Mouse (Mus musculus) stomach, embryonic 16.5 days (tissue): ENCODE data around the gene Tjap1. TPM values are rescaled to one million over a fixed set of nuclear protein-coding genes. Genes with fewer than 3 reads are reported as not detected.

Experiments used
- ATAC-seq: fragments of 200-750 bp; cut with Nextera tagmentation; 2 replicates; pipeline ENCODE4 v1.8.0; 2017; ENCODE audit warnings: moderate number of reproducible peaks, moderate TSS enrichment; ENCODE audit not compliant: insufficient read depth, low FRiP score
- H3K27ac ChIP-seq: fragments of 300-500 bp; sonication (generic); 2 replicates; pipeline ENCODE4 v1.5.1; 2014; ENCODE audit warnings: low read length
- H3K27me3 ChIP-seq: fragments of 300-500 bp; sonication (generic); 2 replicates; pipeline ENCODE4 v1.6.1; 2014; ENCODE audit warnings: low read length, control low read depth, mixed read lengths; ENCODE audit not compliant: control insufficient read depth, insufficient read depth
- H3K36me3 ChIP-seq: fragments of 300-500 bp; sonication (generic); 2 replicates; pipeline ENCODE4 v1.6.1; 2014; ENCODE audit warnings: low read length; ENCODE audit not compliant: control insufficient read depth, insufficient read depth
- H3K4me1 ChIP-seq: fragments of 300-500 bp; sonication (generic); 2 replicates; pipeline ENCODE4 v1.6.1; 2014; ENCODE audit warnings: low read length, control low read depth, mixed read lengths; ENCODE audit not compliant: control insufficient read depth, insufficient read depth
- H3K4me2 ChIP-seq: fragments of 300-500 bp; sonication (generic); 2 replicates; pipeline ENCODE4 v1.6.1; 2014; ENCODE audit warnings: low read depth, low read length, mixed read lengths
- H3K4me3 ChIP-seq: fragments of 300-500 bp; sonication (generic); replicated peaks from 2 replicates; pipeline ENCODE4 v1.5.1; 2014; ENCODE audit warnings: mild to moderate bottlenecking, low read length
- H3K9ac ChIP-seq: fragments of 300-500 bp; sonication (generic); 2 replicates; pipeline ENCODE4 v1.6.1; 2014; ENCODE audit warnings: low read length
- H3K9me3 ChIP-seq: fragments of 300-500 bp; sonication (generic); replicated peaks from 2 replicates; pipeline ENCODE4 v1.6.1; 2016; ENCODE audit warnings: low read length, control low read depth; ENCODE audit not compliant: control insufficient read depth
- WGBS: fragments of 180-500 bp; shearing (Covaris S2); extraction: QIAGEN DNeasy Blood & Tissue Kit; methylation state at CpG from one replicate; pipeline ENCODE4 v1.1.7; 2014; 5-methylcytosine and 5-hydroxymethylcytosine counted together
- polyA plus RNA-seq: library from polyadenylated mRNA; unstranded; fragments of >200 nt; fragmentation: Nextera tagmentation; extraction: Ambion mirVana; gene quantifications from 2 replicates; pipeline ENCODE4 v1.2.1, GENCODE M21; 2015

Gene Tjap1
- polyA plus RNA-seq, 1 experiment from 2014 or later: 36.8 TPM

DNA sequence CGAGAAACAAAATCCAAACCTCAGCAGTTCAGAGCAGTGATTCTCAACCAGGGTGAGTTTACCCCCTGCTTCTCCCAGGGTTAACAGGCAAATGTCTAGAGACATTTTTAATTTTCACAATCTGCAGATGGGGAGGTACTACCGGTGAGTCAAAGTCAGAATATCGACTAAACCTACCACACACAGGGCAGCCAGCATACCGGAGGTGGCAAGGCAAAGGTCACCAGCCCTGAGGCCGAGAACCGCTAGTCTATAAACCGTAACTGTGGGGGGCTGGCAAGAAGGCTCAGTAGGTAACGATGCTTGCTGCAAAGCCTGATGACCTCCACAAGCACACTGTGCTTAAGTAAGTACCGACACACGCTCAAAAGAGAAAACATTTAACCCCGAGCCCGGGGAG, 17.3 kb downstream of the Tjap1 start:
- Histone ChIP-seq H3K36me3 (peaks cover 20% of the 10 kb centered on the region), H3K9me3 (no peaks in the 10 kb centered on the region), H3K27ac (peak overlapping the region; percentile 46; the same call in 1 of the 2 replicates), H3K4me3 (no peak overlapping the region), H3K4me2 (no peak overlapping the region), H3K27me3 (no peaks in the 10 kb centered on the region), H3K9ac (no peak overlapping the region), H3K4me1 (peaks cover 27% of the 10 kb centered on the region)
- no peak for ATAC-seq
- WGBS: 86% methylated on average over 12 of the region's 12 CpGs

DNA sequence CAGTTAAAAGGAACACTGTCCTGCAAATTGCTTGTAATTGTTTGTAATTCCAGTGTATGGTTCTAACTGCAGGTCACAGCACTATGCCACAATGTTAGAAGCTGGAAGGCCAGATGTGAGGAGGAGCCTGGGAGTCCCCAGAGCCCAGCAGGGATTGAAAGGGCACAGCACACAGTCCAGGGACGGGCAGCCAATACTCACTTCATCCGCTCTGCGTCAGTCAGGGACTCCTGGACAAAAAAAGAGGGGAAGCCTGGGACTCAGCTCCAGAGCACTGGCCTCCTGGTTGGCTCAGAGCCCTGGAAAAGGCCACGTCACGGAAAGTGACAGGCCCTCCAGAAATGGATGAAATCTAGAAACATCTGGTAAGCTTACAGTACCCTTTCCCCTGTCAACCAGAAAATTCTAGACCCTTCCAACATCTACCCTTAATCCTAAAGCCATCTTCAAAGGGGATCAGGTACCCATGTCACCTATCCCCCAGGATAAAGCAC, 20.6 kb downstream of the Tjap1 start:
- Histone ChIP-seq H3K27me3 (no peaks in the 10 kb centered on the region), H3K9me3 (no peaks in the 10 kb centered on the region), H3K27ac (no peak overlapping the region), H3K4me3 (no peak overlapping the region), H3K9ac (no peak overlapping the region), H3K4me2 (no peak overlapping the region), H3K4me1 (peaks cover 13% of the 10 kb centered on the region; the same call in 1 of the 2 replicates), H3K36me3 (peaks cover 30% of the 10 kb centered on the region)
- WGBS: 93% methylated on average over 5 of the region's 5 CpGs
- ATAC-seq: no peak

DNA sequence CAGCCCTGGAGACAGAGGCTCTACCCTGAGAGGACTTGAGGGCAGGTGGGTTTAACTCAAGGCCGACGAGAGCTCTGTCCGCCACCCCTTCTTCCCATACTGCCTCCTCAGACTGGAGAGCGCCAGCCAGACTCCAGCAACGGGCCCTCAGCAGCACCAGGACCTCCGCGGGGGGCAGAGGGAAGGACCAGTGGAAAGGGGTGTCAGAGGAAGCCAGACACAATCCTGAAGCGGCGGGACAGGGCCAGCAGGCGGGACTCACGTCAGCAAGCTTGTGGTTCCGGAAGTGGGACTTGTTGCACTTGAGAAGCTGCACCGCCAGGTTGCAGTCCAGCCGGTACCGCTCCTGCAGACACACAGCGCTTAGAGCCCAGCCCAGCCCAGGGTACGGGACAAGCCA, 23.2 kb downstream of the Tjap1 start:
- no peaks in the 10 kb centered on the region for H3K9me3 ChIP-seq
- H3K4me2 ChIP-seq: no peak overlapping the region
- no peak overlapping the region for H3K9ac ChIP-seq
- no peak overlapping the region for H3K4me3 ChIP-seq
- H3K4me1 ChIP-seq: no peaks in the 10 kb centered on the region
- H3K27ac ChIP-seq: no peak overlapping the region
- no peak for ATAC-seq
- WGBS: 87% methylated on average over 17 of the region's 17 CpGs
- H3K36me3 ChIP-seq: peaks cover 30% of the 10 kb centered on the region
- H3K27me3 ChIP-seq: peaks cover 6% of the 10 kb centered on the region

GRCm38 (mm10) chr17:46258279-46259053, 24.4 kb downstream of the Tjap1 start:
- no peaks in the 10 kb centered on the region for H3K9me3 ChIP-seq
- H3K27me3 ChIP-seq: peaks cover 13% of the 10 kb centered on the region
- H3K27ac ChIP-seq: no peak overlapping the region
- no peak for ATAC-seq
- WGBS: 85% methylated on average over 30 of the region's 30 CpGs
- no peak overlapping the region for H3K4me3 ChIP-seq
- H3K4me1 ChIP-seq: peaks cover 6% of the 10 kb centered on the region; the same call in 1 of the 2 replicates
- peaks cover 21% of the 10 kb centered on the region for H3K36me3 ChIP-seq
- no peak overlapping the region for H3K9ac ChIP-seq
- no peak overlapping the region for H3K4me2 ChIP-seq

GRCm38 (mm10) chr17:46255147-46255546, 27.7 kb downstream of the Tjap1 start:
- H3K27me3 ChIP-seq: peaks cover 13% of the 10 kb centered on the region
- H3K4me3 ChIP-seq: no peak overlapping the region
- no peaks in the 10 kb centered on the region for H3K9me3 ChIP-seq
- no peak overlapping the region for H3K9ac ChIP-seq
- WGBS: 34% methylated on average over 6 of the region's 6 CpGs
- peaks cover 27% of the 10 kb centered on the region for H3K36me3 ChIP-seq
- peaks cover 8% of the 10 kb centered on the region; the same call in 1 of the 2 replicates for H3K4me1 ChIP-seq
- no peak overlapping the region for H3K4me2 ChIP-seq
- ATAC-seq: no peak
- H3K27ac ChIP-seq: no peak overlapping the region

DNA sequence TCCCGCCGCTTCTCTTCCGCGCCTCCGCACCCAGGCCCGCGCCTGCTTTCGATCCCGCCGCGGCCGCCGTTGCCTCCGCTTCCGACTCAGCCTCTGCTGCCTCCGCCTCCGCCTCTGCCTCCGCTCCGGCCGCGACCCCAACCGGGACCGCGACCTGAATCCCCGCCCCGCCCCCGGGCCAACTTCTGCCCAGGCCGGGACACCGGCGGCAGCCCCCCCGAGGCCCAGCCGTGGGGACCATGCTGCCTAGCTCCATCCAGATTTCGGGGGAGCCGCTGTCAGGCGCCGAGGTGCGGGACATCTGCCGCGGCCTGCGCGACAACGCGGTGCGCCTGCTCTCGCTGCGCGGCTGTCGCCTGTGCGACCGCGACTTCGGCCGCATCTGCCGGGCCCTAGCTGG, 28.7 kb downstream of the Tjap1 start:
- H3K9ac ChIP-seq: peak overlapping the region; percentile 68
- ATAC-seq: peak; percentile 3; the same call in 1 of the 2 replicates
- peak overlapping the region; percentile 97 for H3K4me2 ChIP-seq
- peaks cover 10% of the 10 kb centered on the region; the same call in 1 of the 2 replicates for H3K4me1 ChIP-seq
- H3K27ac ChIP-seq: no peak overlapping the region
- no peaks in the 10 kb centered on the region for H3K9me3 ChIP-seq
- under 1% methylated on average over 53 of the region's 54 CpGs for WGBS
- H3K36me3 ChIP-seq: peaks cover 23% of the 10 kb centered on the region
- H3K27me3 ChIP-seq: peaks cover 13% of the 10 kb centered on the region
- H3K4me3 ChIP-seq: peak overlapping the region; percentile 57

DNA sequence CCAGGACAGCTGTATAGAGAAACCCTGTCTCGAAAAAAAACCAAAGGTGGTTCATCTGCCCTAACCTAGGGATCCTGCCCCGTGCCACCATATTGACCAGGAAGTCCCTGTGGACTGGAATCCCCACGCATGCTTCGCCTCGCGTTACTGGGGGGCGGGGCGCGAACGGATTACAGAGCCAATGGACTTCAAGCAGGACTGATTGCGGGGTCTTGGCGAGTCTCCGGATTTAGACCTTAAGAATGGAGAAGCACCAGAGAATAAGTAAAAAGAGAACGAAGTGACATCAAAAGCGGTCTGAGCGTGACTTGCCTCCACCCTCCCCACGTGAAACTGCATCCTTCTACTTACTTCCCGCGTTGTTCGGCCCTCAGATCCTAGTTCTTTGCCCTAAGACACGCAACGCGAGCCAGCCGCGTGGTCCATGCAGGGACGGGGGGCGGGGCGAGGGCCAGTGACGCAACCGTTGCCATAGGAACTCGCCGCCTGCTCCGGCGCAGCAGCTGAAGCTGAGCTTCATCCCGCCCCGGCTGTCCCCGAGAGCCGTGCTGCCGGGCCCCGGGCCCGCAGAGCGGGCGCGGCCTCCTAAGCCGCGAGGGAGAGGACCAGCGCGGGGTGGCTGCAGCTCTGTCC, 29.3 kb downstream of the Tjap1 start, which contains the start of gene Lrrc73:
Lrrc73 (plus strand) TSS at position 80 of the 633 bp plus-strand sequence.
- no peak within 1 kb of the TSS for H3K27ac ChIP-seq
- peak within 1 kb of the TSS; percentile 68 for H3K9ac ChIP-seq
- H3K4me3 ChIP-seq: peak within 1 kb of the TSS; percentile 57
- peaks cover 15% of the 10 kb centered on the region for H3K4me1 ChIP-seq
- ATAC-seq: peak; percentile 86
- no peaks in the 10 kb centered on the region for H3K9me3 ChIP-seq
- 2% methylated on average over 48 of the region's 48 CpGs for WGBS
- peaks cover 13% of the 10 kb centered on the region for H3K27me3 ChIP-seq
- H3K36me3 ChIP-seq: peaks cover 21% of the 10 kb centered on the region
- peak within 1 kb of the TSS; percentile 97 for H3K4me2 ChIP-seq

GRCm38 (mm10) chr17:46252571-46253451, 30.0 kb downstream of the Tjap1 start:
- peak overlapping the region; percentile 57 for H3K4me3 ChIP-seq
- no peak overlapping the region for H3K27ac ChIP-seq
- no peaks in the 10 kb centered on the region for H3K9me3 ChIP-seq
- H3K9ac ChIP-seq: no peak overlapping the region
- peaks cover 16% of the 10 kb centered on the region for H3K4me1 ChIP-seq
- ATAC-seq: no peak; the same call in 1 of the 2 replicates
- peak overlapping the region; percentile 97 for H3K4me2 ChIP-seq
- 52% methylated on average over 14 of the region's 14 CpGs for WGBS
- peaks cover 17% of the 10 kb centered on the region for H3K36me3 ChIP-seq
- H3K27me3 ChIP-seq: peaks cover 13% of the 10 kb centered on the region
